Mouse (Mus musculus) frontal cortex, postnatal 25 days (tissue): ENCODE results near the gene Spin2e.
"Not testable (repeated sequence)": the region's sequence is repeated elsewhere in the genome, so short reads cannot be mapped to it uniquely, and the experiment has no call there.

Experiments used
- DNase-seq, 2 experiments: peaks; one replicate each; pipeline ENCODE4 v3.0.0; 2022; ENCODE audit warnings: low spot score in 2 of 2

Gene Spin2e

GRCm38 (mm10) chrX:31618820-31619219, at the start of gene Spin2e:
TSS of gene Spin2e (minus strand) at chrX:31618920.
- DNase-seq, result not testable (repeated sequence)

- DNase-seq, result not testable (repeated sequence)
Measured at GRCm38 (mm10) chrX:31574183-31574582, 44.5 kb downstream of the Spin2e start, which contains the start of gene Gm21883. TSS of gene Gm21883 (minus strand) at chrX:31574283.
